Mouse (Mus musculus): ENCODE measurements around the gene Pla2g4e. TPM values are rescaled to one million over a fixed set of nuclear protein-coding genes. Genes with fewer than 3 reads are reported as not detected.

Pla2g4e gene
- polyA plus RNA-seq (2015; fragmentation: Nextera tagmentation; extraction: Ambion mirVana): 0.02 TPM in 2 replicates

GRCm38 (mm10) chr2:120244679-120245420 lies at the start of gene Pla2g4e:
Pla2g4e (minus strand) TSS chr2:120245335.
- 6% methylated on average over 27 of the region's 27 CpGs for WGBS
- H3K36me3 ChIP-seq (ENCODE audit: control insufficient read depth, insufficient read depth, low read length): no peaks in the 10 kb centered on the region
- H3K27me3 ChIP-seq (replicated peaks; ENCODE audit: control insufficient read depth, insufficient read depth, low read length): peaks cover 17% of the 10 kb centered on the region; the same call in 1 of the 2 replicates
- peaks cover 5% of the 10 kb centered on the region for H3K4me1 ChIP-seq (ENCODE audit: control insufficient read depth, insufficient read depth, low read length)
- peak within 1 kb of the TSS; percentile 40 for H3K4me3 ChIP-seq (ENCODE audit: low read length)
- H3K9ac ChIP-seq (ENCODE audit: low read depth, low read length): no peak within 1 kb of the TSS; the same call in 1 of the 2 replicates
- no peaks in the 10 kb centered on the region for H3K9me3 ChIP-seq (ENCODE audit: control insufficient read depth, low read length)
- H3K4me2 ChIP-seq (ENCODE audit: low read depth, low read length): peak within 1 kb of the TSS; percentile 72
- peak; percentile 36; the same call in 1 of the 2 replicates for ATAC-seq
- H3K27ac ChIP-seq (ENCODE audit: low read length): no peak within 1 kb of the TSS

- no peaks in the 10 kb centered on the region for H3K27me3 ChIP-seq (replicated peaks; ENCODE audit: control insufficient read depth, insufficient read depth, low read length)
- H3K9ac ChIP-seq (ENCODE audit: low read depth, low read length): no peak overlapping the region
- ATAC-seq: no peak
- no peaks in the 10 kb centered on the region for H3K4me1 ChIP-seq (ENCODE audit: control insufficient read depth, insufficient read depth, low read length)
- no peaks in the 10 kb centered on the region for H3K9me3 ChIP-seq (ENCODE audit: control insufficient read depth, low read length)
- no peak overlapping the region for H3K4me2 ChIP-seq (ENCODE audit: low read depth, low read length)
- no peaks in the 10 kb centered on the region for H3K36me3 ChIP-seq (ENCODE audit: control insufficient read depth, insufficient read depth, low read length)
- no peak overlapping the region for H3K27ac ChIP-seq (ENCODE audit: low read length)
- WGBS: 82% methylated on average over 8 of the region's 9 CpGs
- H3K4me3 ChIP-seq (ENCODE audit: low read length): no peak overlapping the region
Observed at GRCm38 (mm10) chr2:120291471-120292078, 46.4 kb upstream of the Pla2g4e start.

- no peaks in the 10 kb centered on the region for H3K36me3 ChIP-seq (ENCODE audit: control insufficient read depth, insufficient read depth, low read length)
- H3K9me3 ChIP-seq (ENCODE audit: control insufficient read depth, low read length): no peaks in the 10 kb centered on the region
- no peaks in the 10 kb centered on the region for H3K27me3 ChIP-seq (replicated peaks; ENCODE audit: control insufficient read depth, insufficient read depth, low read length)
- no peaks in the 10 kb centered on the region for H3K4me1 ChIP-seq (ENCODE audit: control insufficient read depth, insufficient read depth, low read length)
- no peak within 1 kb of the TSS for H3K9ac ChIP-seq (ENCODE audit: low read depth, low read length)
- H3K4me2 ChIP-seq (ENCODE audit: low read depth, low read length): no peak within 1 kb of the TSS
- ATAC-seq: no peak
- H3K4me3 ChIP-seq (ENCODE audit: low read length): no peak within 1 kb of the TSS
- 66% methylated on average over 5 of the region's 5 CpGs for WGBS
- no peak within 1 kb of the TSS for H3K27ac ChIP-seq (ENCODE audit: low read length)
Observed at GRCm38 (mm10) chr2:120288995-120289394, 43.9 kb upstream of the Pla2g4e start, which contains the start of gene Pla2g4d. Pla2g4d (minus strand) TSS chr2:120289197.

GRCm38 (mm10) chr2:120288401-120288800 lies 43.3 kb upstream of the Pla2g4e start:
- Histone ChIP-seq H3K27me3 (replicated peaks; ENCODE audit: control insufficient read depth, insufficient read depth, low read length) (no peaks in the 10 kb centered on the region), H3K9ac (ENCODE audit: low read depth, low read length) (no peak overlapping the region), H3K4me3 (ENCODE audit: low read length) (no peak overlapping the region), H3K9me3 (ENCODE audit: control insufficient read depth, low read length) (no peaks in the 10 kb centered on the region), H3K36me3 (ENCODE audit: control insufficient read depth, insufficient read depth, low read length) (no peaks in the 10 kb centered on the region), H3K4me1 (ENCODE audit: control insufficient read depth, insufficient read depth, low read length) (no peaks in the 10 kb centered on the region), H3K27ac (ENCODE audit: low read length) (no peak overlapping the region), H3K4me2 (ENCODE audit: low read depth, low read length) (no peak overlapping the region)
- WGBS: 80% methylated on average over 3 of the region's 3 CpGs
- no peak for ATAC-seq

- WGBS: 75% methylated on average over 4 of the region's 4 CpGs
- Histone ChIP-seq H3K4me3 (ENCODE audit: low read length) (no peak overlapping the region), H3K27ac (ENCODE audit: low read length) (no peak overlapping the region), H3K9me3 (ENCODE audit: control insufficient read depth, low read length) (no peaks in the 10 kb centered on the region), H3K4me2 (ENCODE audit: low read depth, low read length) (no peak overlapping the region), H3K36me3 (ENCODE audit: control insufficient read depth, insufficient read depth, low read length) (no peaks in the 10 kb centered on the region), H3K27me3 (replicated peaks; ENCODE audit: control insufficient read depth, insufficient read depth, low read length) (no peaks in the 10 kb centered on the region), H3K4me1 (ENCODE audit: control insufficient read depth, insufficient read depth, low read length) (no peaks in the 10 kb centered on the region), H3K9ac (ENCODE audit: low read depth, low read length) (no peak overlapping the region)
- ATAC-seq: no peak
Observed at GRCm38 (mm10) chr2:120285639-120286038, 40.5 kb upstream of the Pla2g4e start.

- H3K27ac ChIP-seq (ENCODE audit: low read length): no peak overlapping the region
- H3K9ac ChIP-seq (ENCODE audit: low read depth, low read length): no peak overlapping the region
- no peaks in the 10 kb centered on the region for H3K9me3 ChIP-seq (ENCODE audit: control insufficient read depth, low read length)
- no peak overlapping the region for H3K4me2 ChIP-seq (ENCODE audit: low read depth, low read length)
- no peaks in the 10 kb centered on the region for H3K4me1 ChIP-seq (ENCODE audit: control insufficient read depth, insufficient read depth, low read length)
- no peaks in the 10 kb centered on the region for H3K27me3 ChIP-seq (replicated peaks; ENCODE audit: control insufficient read depth, insufficient read depth, low read length)
- no peaks in the 10 kb centered on the region for H3K36me3 ChIP-seq (ENCODE audit: control insufficient read depth, insufficient read depth, low read length)
- no peak overlapping the region for H3K4me3 ChIP-seq (ENCODE audit: low read length)
- peak; percentile 46 for ATAC-seq
Observed at GRCm38 (mm10) chr2:120284705-120285104, 39.6 kb upstream of the Pla2g4e start.

GRCm38 (mm10) chr2:120284094-120284493 lies 39.0 kb upstream of the Pla2g4e start:
- no peak overlapping the region for H3K4me3 ChIP-seq (ENCODE audit: low read length)
- no peaks in the 10 kb centered on the region for H3K36me3 ChIP-seq (ENCODE audit: control insufficient read depth, insufficient read depth, low read length)
- no peaks in the 10 kb centered on the region for H3K27me3 ChIP-seq (replicated peaks; ENCODE audit: control insufficient read depth, insufficient read depth, low read length)
- H3K27ac ChIP-seq (ENCODE audit: low read length): no peak overlapping the region
- no peak for ATAC-seq
- no peaks in the 10 kb centered on the region for H3K4me1 ChIP-seq (ENCODE audit: control insufficient read depth, insufficient read depth, low read length)
- no peak overlapping the region for H3K9ac ChIP-seq (ENCODE audit: low read depth, low read length)
- no peaks in the 10 kb centered on the region for H3K9me3 ChIP-seq (ENCODE audit: control insufficient read depth, low read length)
- 84% methylated on average over 5 of the region's 5 CpGs for WGBS
- no peak overlapping the region for H3K4me2 ChIP-seq (ENCODE audit: low read depth, low read length)

- Histone ChIP-seq H3K4me3 (ENCODE audit: low read length) (no peak overlapping the region), H3K4me2 (ENCODE audit: low read depth, low read length) (no peak overlapping the region), H3K36me3 (ENCODE audit: control insufficient read depth, insufficient read depth, low read length) (no peaks in the 10 kb centered on the region), H3K9ac (ENCODE audit: low read depth, low read length) (no peak overlapping the region), H3K4me1 (ENCODE audit: control insufficient read depth, insufficient read depth, low read length) (no peaks in the 10 kb centered on the region), H3K27ac (ENCODE audit: low read length) (no peak overlapping the region), H3K9me3 (ENCODE audit: control insufficient read depth, low read length) (no peaks in the 10 kb centered on the region), H3K27me3 (replicated peaks; ENCODE audit: control insufficient read depth, insufficient read depth, low read length) (no peaks in the 10 kb centered on the region)
- ATAC-seq: no peak
- 45% methylated on average over 6 of the region's 6 CpGs for WGBS
Observed at GRCm38 (mm10) chr2:120283550-120283949, 38.4 kb upstream of the Pla2g4e start.

GRCm38 (mm10) chr2:120281221-120281620 lies 36.1 kb upstream of the Pla2g4e start:
- ATAC-seq: no peak
- 62% methylated on average over 3 of the region's 3 CpGs for WGBS
- Histone ChIP-seq H3K4me3 (ENCODE audit: low read length) (no peak overlapping the region), H3K4me2 (ENCODE audit: low read depth, low read length) (no peak overlapping the region), H3K36me3 (ENCODE audit: control insufficient read depth, insufficient read depth, low read length) (no peaks in the 10 kb centered on the region), H3K9ac (ENCODE audit: low read depth, low read length) (no peak overlapping the region), H3K27ac (ENCODE audit: low read length) (no peak overlapping the region), H3K4me1 (ENCODE audit: control insufficient read depth, insufficient read depth, low read length) (no peaks in the 10 kb centered on the region), H3K9me3 (ENCODE audit: control insufficient read depth, low read length) (no peaks in the 10 kb centered on the region), H3K27me3 (replicated peaks; ENCODE audit: control insufficient read depth, insufficient read depth, low read length) (no peaks in the 10 kb centered on the region)

Measured in intestine, embryonic 16.5 days (tissue).